Mouse (Mus musculus) MEL-GATA-1-ER (cell line): ENCODE data around the gene Zfp229.
A peak's percentile ranks its signal among the peaks of the same experiment; 100 is the strongest.
"Not testable (repeated sequence)": the region's sequence is repeated elsewhere in the genome, so short reads cannot be mapped to it uniquely, and the experiment has no call there.

ENCODE experiments used
- DNase-seq: peaks from one replicate; pipeline ENCODE4 v3.0.0-alpha.2; 2012; ENCODE audit warnings: low read depth; ENCODE audit errors: extremely low read depth

Gene Zfp229

DNA sequence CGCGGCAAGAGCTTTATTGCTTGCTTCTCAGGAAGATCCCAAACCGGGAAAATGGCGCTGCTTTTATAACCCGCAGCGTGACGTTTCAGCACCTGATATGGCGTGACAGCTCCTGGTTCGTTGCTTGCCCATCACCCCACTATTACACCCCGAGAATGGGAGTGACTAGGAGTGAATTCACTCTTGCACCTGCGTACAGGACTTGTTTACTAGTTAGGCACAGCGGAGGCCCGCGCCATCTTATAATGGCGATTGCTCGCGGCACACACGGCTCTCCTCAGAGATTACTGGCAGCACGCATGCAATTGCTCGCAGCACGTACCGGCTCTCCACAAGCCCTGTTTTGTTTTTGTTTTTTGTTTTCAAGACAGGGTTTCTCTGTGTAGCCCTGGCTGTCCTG, at the start of gene Zfp229:
Gene Zfp229 (plus strand): TSS at position 301 of the 400 bp plus-strand sequence.
- not testable (repeated sequence) for DNase-seq

- no peak for DNase-seq
Measured at GRCm38 (mm10) chr17:21691560-21691959, 39.0 kb upstream of the Zfp229 start, which contains the start of gene Gm10226. Gene Gm10226 (plus strand): TSS chr17:21691860.

DNA sequence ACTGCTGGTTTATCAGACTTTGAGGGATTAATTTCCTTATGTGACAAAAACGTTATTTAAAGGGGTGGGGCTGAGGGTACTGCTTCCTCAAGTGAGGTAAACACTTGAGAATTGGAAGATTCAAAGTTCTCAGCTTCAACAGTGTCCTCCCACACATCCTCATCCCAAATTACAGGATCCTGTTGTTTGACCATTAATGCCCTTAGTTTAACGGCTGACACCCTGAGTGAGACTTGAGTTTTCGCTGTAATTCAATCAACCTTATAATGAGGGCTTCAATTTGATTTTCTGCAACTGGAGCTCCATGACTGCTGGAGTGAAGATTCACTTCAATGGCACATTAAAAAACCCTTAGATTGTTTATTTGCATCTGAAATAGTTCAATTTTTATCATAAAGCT, 37.3 kb upstream of the Zfp229 start:
- no peak for DNase-seq

DNA sequence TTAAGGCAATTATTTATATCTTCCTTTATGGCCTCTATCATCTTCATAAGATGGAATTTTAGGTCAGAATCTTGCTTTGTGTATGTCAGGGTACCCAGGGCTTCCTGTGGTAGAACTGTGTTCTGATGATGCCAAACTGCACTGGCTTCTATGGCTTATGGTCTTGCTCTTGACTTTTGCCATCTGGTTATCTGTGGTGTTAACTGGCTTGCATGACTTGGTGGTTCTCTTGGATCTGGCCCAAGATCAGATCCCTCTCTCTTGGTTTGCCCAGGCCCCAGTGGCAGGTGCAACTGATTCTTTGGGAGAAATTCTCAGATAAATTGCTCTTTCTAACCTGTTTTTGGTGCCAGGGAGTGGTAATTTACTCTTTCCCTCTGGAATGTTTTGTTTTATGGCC, 34.5 kb upstream of the Zfp229 start:
- DNase-seq = no peak

DNA sequence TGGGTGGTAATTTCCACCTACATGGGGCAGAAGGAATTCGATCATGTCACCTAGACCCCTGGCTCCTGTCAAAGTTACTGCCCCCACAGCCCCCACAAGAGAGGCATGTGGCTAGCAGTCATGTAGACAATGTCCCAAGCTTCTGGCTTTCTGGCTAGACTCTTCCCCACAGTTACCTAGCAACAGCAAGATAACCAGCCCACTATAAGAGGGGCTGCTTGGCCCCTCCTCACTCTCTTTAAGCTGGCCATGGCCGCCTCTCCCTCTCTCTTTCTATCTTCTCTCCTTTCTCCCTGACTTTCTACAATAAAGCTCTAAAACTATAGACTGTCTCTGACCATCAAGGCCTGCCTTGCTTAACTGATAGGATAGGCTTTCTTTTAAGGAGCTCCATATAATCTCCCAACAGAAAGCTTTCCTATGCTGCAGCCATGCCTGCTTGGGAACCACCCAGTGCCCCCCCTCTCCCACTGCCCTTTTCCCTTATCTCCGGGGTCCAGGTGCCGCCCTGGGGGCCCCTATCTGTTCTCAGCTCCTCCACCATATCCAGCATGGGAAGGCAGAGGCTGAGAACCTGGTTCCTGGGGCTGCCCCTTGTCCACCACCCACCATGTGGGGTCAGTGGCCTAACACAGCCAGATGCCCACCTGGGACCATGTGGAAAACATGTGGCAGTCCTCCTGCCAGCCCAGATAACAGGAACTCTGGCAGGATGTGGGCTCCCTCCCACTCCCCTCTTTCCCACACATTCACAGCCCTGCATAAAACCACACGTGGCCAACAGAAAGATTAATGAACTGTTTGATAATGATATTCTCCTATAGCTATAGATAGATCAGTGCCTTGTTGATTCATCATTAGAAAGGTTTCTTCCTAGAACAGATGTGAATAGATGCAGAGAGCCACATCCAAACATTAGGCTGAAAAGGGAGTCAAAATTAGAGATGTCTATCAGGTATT, 28.0 kb upstream of the Zfp229 start:
- peak; percentile 66 for DNase-seq

DNA sequence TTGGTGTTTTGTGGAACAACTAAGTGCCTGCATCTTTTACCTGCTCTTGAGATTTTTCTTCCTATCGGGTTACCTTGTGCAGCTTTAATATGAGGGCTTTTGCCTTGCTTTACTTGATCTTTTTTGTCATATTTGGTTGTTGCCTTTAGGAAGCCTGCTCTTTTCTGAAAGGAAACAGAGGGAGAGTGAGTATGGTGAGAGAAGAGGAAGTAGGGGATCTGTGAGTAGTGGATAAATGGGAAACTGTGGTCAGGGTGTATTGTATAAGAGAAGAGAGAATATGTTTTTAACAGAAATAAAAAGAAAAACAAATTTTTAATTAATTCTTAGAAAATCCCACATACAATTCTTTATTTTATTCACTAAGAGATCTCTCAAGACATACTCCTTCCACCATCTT, 27.2 kb upstream of the Zfp229 start:
- DNase-seq = peak; percentile 80

- DNase-seq = peak; percentile 80
Measured at GRCm38 (mm10) chr17:21707343-21707996, 23.1 kb upstream of the Zfp229 start, which contains the start of gene Zfp760. Gene Zfp760 (plus strand): TSS chr17:21707741.

DNA sequence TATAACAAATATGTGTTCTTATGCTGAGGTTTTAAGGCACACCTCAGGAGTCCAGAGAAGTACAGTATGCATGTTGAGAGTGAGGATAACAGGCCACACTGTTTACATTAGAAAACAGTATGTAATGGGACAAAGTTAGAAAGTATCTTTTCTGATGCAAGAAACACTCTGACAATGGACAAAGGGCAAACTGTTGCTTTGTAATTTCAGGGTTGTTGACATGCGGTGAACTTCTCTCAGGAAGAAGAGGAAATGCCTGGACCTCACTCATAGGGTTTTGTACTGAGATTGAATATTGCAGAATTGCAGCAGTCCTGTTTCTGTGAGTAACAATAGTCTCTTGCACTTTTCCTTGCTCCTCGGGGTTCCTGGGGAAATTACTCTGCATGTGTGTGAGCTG, 22.2 kb upstream of the Zfp229 start:
- DNase-seq = no peak

- DNase-seq = no peak
Measured at GRCm38 (mm10) chr17:21733049-21733448, 2.5 kb downstream of the Zfp229 start.

- DNase-seq = peak; percentile 86
Measured at GRCm38 (mm10) chr17:21733529-21734031, 3.0 kb downstream of the Zfp229 start.

DNA sequence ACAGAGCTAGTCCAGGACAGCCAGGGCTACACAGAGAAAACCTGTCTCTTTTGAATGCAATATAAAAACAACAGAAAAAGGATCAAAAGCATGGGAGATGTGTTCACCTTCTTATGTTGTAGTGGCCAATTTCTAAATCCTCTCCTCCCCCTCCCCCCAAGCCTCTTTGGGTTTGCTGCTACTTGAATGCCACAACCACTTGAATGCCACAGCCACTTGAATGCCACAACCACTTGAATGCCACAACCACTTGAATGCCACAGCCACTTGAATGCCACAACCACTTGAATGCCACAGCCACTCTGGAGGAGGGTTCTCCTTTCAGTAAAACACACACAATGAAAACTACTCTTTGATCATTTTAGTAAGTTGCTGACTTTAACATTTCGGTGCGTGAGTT, 22.2 kb downstream of the Zfp229 start:
- DNase-seq = no peak

GRCm38 (mm10) chr17:21753342-21754208, 23.0 kb downstream of the Zfp229 start:
- no peak for DNase-seq

GRCm38 (mm10) chr17:21770336-21770735, 39.7 kb downstream of the Zfp229 start:
- no peak for DNase-seq

- no peak for DNase-seq
Measured at GRCm38 (mm10) chr17:21792256-21792655, 61.7 kb downstream of the Zfp229 start.

DNA sequence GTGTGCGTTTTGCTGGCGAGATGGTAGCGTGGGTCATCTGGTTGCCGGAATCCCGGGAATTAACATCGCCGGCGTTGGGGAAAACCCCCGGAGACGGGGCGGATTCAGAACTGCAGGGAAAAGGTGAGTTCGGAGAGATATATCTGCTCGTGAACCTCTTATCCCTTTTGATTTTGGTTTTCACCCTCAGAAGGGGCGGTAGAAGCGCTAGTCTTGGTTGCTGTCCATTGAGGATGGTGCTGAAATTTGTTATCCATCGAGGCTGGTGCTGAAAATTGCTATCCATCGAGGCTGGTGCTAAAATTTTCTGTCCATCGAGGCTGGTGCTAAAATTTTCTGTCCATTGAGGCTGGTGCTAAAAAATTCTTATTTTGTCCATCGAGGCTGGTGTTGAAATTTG, 70.8 kb downstream of the Zfp229 start:
- peak; percentile 2 for DNase-seq
